Mouse (Mus musculus) spleen, adult 2 months (tissue): ENCODE results near the gene Olfr713.

Experiments
- CTCF ChIP-seq: fragments of 200-500 bp; IDR thresholded peaks from 2 replicates; pipeline ENCODE4 v1.5.1; 2011; ENCODE audit warnings: mild to moderate bottlenecking, inconsistent platforms; ENCODE audit not compliant: insufficient read depth, insufficient read length, insufficient replicate concordance; ENCODE audit errors: extremely low read depth
- POLR2A ChIP-seq: fragments of 200-500 bp; IDR thresholded peaks from 2 replicates; pipeline ENCODE4 v1.6.1; 2011; ENCODE audit warnings: low read depth, low read length, inconsistent platforms

GRCm38 (mm10) chr7:107039934-107040563 is 9.1 kb downstream of the Olfr713 start:
- TF ChIP-seq POLR2A (no peak), CTCF (no peak)
